Mouse (Mus musculus) cerebellum, adult 11 months (tissue): ENCODE results near the gene Uox.
A peak's percentile ranks its signal among the peaks of the same experiment; 100 is the strongest.

Experiments used
- DNase-seq: peaks from one replicate; pipeline ENCODE4 v3.0.0; 2022

The Uox gene

DNA sequence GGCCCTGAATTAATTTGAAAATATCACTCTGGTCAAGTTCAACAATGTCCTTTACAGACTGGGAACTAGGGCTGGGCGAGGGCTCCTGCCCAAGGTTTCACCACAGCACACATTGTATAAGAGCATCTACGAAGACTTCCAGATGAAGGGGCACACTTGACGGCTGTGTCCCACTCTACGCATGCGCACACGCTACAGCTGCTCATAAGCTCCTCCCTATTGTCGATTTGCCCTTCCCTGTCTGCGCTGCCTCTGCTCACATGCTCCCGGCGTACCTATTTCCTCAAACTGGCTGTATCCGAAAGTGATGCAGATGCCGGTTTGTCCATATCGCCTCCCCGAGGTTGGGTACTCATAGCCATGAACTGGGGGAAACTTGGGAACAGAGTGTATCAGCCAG, 16.4 kb downstream of the Uox start:
- DNase-seq = no peak

DNA sequence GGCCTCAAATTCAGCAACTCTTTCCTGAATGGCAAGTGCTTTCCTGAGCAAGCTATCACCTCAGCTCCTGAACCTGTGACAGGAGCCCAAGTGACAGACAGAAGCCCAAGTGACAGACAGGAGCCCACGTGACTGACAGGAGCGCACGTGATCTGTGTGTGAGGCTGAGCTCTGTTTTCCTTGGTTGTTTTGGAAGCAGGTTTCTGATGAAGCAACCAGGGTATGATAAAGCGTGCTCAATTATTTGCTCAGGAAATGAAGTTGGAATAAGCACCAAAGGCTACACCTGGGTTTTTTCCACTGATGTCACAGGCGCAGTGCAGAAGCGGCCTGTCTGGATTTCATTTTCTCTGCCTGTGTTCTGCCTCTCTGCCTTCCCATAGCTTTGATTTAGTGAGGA, 19.3 kb downstream of the Uox start:
- DNase-seq = no peak

DNA sequence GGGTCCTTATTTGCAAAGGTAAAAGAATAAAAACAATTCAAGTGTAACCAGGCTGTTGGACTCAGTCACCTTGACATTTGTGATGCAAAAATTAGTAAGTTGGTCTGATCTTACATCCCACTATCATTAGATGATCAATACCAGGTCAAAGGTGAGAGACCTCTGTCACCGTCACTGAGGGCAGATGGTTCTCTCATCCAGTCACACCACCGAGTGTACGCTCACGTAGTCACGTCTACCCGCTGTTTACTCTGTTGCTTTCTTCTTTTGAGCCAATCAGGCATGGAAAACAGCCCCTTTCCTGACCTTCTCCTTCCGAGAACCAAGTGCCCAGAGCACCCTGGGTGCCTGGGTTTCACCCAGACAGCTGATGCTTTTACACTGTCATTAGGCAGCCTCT, 20.9 kb downstream of the Uox start:
- no peak for DNase-seq

DNA sequence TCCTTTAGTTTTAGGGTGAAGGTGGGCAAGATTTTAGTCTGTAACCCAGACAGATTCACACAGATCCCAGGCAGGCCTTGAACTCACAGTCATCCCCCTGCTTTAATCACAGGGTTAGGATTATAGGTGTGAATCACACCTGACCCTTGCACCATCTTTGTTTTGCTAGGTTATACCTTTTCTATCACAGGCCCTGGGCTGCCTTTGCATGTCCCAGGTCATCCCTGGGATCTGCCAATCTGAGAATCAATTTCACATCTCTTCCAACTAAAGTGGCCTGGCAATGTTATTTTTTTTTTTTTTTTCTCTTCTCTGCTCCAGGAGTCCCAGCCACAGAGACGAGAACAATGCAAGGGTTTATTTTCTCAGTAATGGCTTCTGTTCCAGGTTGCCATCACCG, 21.4 kb downstream of the Uox start:
- DNase-seq = no peak

DNA sequence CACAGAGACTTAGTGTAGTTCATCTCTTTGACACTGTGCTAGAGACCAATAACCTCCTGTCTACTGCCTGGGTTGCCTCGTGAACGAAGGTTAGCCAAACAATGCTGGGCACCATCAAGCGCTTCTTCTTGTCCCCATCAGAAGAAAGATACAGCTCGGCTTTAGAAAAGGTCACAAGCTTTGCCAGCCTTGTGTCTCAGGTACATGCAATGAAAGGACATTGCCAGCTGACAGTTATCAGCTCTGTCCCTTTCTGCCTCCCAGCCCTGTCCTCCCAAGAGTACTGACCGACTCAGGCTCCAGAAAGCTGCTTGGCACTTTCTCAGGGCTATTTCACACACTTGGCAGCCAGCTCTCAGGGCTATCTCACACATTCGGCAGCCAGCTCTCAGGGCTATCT, 25.2 kb downstream of the Uox start:
- no peak for DNase-seq

DNA sequence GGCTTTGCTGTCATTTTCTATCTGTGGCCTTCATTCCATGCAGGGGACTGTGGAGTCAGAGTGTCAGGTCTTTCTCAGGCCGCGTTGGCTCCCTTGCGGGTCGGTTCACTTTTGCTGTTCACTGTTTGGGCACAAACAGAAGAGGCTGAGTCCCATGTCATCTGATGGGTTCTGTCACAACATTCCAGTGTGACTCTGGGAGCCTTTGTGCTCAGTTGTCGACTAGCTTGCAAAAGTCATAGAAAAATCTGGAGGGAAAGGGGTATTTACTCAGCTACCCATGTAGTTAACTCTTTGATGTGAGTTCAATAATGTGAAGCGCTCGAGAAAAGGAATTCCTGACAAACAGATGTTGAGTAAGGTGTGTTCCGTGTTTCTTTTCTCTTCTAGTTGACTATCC, 26.2 kb downstream of the Uox start:
- no peak for DNase-seq

DNA sequence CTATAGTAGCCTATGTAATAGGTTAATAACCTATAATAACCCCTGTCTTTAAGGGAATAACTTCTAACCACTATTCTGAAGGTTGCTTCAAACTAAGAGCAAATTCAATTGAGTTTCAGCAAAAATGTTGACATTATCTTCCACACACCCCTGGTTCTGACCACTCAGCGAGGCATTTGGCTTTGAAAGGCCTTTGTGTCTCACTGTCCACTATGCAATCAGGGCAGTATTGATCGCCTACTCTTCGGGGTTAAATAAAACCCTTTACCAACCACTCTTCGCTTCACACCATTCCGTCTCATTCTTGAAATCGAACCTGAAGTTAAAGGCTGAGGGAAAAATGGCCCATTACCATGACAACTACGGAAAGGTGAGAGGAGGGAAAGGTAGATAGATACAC, 26.6 kb downstream of the Uox start:
- no peak for DNase-seq

DNA sequence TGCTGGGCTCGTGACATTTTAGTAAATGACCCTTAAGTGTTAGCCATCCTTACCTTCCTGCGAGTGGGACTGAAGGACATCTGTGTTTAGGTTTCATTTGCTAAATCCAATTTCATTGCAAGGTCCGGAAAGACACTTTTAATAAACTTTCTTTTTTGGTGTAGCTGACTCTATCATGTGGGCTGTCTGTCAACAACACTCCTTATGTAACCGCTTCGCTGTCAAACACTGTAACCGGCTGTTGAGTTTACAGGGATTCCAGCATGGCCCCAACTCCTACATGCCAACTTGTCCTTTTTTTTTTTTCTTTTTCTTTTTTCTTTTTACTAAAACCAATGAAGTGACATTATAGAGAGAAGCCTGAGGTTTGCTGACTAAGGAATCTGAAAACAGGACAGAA, 28.2 kb downstream of the Uox start:
- no peak for DNase-seq

DNA sequence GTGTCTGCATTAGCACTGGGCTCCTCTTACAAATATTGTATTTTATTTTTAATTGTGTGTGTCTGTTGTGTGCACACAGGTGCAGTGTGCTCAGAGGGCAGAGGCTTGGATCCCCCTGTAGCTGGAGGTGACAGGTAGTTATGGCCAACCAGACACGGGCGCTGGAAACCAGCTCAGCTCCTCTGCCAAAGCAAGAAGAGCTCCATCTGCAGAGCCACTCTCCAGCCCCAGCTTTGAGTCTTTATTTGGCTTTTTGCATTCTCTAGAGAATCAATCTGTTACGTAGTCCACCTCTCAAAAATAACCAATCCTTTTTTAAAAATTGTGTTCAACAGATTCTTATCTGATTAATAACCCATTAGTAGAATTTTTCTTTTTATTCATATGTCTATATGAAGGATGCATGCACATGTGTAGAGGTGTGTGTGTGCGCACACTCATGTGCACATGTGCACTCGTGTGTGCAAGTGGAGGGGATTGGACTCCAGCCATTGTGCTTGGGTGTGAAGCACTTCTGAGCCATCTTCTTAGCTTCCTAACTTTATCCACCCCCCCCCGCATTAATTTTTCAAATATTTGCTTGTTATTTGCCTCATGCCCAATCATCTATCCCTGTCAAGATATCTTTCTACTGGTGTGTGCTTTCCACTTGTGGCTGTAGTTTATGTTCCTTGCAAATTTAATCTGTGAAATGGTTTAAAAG, 29.1 kb downstream of the Uox start:
- DNase-seq = no peak

DNA sequence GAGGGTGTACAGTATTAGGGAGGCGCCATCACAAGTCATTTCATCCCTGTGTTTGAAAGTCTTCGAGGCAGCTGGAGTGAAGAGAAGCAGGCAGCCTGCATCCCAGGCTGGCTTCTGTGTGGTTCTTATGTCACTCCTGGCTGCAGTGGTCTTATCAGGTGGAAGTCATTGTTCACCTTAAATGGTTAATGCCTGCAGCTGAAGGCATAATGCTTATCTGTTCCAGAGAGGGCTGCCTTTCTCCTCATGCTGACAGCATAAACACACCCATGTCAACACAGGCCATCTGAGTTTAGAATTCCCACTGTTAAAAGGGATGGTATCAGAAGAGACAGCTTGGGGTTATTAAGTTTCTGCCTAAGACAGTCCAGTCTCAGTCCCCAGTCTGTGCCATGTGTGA, 31.0 kb downstream of the Uox start:
- no peak for DNase-seq

DNA sequence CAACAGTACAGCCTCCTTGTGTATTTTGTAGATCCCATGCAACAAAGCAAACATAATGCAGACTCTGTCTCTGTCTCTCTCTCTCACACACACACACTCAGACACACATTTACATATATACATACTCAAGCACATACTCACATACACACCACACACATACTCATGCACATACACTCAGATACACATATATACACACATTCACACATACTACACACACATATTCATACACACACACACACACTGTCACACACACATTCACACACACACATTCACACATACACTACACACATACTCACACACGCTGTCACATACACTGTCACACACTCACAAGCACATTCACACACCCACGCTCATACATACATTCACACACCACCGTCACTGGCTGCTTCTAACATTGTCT, 32.3 kb downstream of the Uox start:
- DNase-seq = no peak

DNA sequence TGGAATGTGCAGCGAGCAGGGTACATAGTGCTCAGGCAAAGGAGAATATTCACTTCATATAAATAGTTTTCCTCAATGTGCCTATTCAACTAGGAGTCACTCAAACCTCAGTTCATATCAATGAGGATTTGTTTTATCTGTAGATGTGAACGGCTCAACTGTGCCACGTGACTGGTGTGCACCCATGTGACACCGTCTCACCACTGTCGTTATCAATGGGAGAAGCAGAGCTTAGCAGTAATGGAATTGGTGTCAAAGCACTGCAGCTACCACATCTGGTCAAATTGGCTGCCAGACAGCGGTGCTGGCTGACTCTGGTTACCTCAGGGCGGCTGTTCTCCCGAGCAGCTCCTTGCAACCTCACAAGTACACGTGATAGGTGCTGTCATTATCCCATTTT, 34.4 kb downstream of the Uox start:
- no peak for DNase-seq

DNA sequence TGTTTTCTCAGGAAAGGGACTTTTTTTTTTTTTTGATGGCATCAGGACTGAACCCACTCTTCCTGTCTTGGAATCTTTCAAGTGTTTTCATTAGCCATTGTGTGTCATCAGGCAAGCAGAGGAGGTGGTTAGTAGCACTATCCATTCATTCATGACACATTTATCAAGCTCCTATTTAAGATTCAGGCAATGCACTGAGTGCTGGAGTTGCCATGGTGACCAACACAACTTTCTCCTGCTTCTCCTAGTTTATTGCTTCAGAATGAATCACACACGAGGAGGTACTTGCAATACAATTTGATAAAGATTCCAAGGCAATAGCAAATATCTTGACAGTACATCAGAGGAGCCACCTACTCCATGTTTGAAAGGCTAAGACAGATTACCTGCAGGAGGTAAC, 37.1 kb downstream of the Uox start:
- no peak for DNase-seq

DNA sequence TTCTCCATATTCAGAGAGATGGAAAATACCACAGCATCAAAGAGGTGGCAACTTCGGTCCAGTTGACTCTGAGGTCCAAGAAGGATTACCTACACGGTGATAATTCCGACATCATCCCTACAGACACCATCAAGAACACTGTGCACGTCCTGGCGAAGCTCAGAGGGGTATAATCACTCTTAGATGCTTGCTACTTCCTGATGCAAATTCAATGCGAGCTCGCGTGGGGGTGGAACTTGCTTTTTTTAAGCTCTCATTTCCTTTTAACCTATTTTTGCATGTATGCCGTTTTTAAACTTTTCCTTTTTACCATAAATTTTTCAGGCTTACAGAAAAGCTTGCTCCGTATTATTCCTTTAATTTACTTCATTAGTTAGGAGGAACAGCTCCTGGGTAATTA, 40.1 kb downstream of the Uox start:
- no peak for DNase-seq

DNA sequence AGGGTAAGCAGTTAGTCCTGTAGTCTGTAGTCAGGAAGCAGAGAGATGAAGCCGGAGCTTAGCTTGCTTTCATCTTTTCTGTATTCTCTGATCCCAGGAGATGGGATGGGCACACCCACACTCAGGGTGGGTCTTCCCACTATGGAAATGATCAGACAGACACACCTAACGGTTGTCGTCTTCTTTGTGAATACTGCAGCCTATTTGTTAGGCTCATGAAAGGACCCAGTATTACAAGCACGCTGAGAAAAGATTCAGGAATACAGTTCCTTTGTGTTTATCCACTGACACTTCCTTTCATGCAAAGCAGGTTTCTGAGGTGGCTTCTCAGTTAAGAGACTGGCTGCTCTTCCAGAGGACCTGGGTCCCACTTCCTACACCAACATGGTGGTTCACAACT, 41.0 kb downstream of the Uox start:
- DNase-seq = no peak

DNA sequence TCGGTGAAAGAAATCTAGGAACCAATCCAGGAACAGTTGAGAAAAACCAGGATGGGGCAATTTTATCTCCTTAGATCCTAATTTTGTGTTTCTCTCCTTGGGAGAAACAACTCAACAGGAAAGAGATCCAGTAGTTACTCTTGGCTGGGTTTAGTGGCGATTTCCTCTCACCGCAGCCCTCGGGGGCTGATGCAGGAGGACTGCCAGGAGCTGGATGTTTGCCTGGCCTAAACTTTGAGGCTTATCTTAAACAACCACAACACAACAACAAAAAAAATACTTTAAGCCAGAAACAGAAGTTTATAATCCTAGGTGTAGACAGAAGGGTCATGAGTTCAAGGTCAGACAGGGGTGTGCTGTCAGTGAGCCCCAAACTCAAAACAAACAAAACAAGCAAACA, 41.6 kb downstream of the Uox start:
- DNase-seq = no peak

DNA sequence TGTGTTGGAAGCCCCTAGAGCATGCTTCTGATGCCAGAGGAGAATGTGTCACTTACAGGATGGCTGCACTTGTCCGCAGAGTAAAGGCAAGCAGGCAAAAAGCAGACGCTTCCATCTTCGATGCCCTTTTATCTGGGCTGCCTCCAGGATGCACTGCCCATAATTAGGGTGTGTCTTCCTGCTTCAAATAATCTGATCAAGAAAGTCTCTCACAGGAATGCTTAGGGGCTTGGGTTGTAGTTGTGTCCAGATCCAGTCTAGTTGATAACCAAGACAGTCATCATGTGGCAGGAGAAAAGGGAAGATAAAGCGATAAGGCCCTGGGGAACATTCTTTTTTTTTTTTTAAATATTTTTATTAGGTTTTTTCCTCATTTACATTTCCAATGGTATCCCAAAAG, 45.3 kb downstream of the Uox start, which contains the start of gene Dnase2b:
Dnase2b (minus strand) TSS at position 101 of the 400 bp plus-strand sequence.
- no peak for DNase-seq

DNA sequence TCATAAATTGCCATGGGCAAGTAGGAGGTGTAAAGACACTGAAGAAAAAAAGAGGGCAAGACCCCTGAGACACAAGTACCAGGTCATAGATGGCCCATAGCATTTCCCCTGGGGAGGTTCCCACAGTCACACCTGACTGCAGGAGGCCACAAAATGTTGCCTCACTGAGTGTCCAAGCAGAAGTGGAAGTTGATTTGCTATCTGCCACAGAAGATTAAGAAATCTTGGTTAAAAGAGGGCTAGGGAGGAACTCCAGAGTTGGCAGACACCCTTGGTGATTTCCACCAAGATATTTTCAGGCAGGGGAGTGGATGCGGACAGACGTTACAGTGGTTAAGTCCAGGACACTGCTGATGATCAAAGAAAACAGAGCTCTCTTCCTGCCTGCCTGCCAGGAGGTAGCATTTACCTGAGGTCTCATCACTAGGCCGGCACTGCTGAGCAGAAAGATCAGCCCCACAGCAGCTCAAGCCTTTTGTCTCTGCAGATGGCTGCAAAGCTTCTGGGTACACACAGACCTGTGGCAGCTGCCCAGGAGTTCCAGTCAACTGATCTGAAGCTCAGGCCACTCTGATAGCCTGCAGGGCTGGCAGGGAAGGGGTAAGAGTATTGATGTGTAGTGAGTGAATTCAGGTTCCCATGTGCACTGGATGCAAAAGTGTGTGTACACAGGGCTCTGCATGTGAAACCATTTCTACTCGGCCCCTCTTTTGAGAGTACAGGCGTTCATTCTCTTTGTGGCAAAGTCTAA, 46.5 kb downstream of the Uox start:
- no peak for DNase-seq

DNA sequence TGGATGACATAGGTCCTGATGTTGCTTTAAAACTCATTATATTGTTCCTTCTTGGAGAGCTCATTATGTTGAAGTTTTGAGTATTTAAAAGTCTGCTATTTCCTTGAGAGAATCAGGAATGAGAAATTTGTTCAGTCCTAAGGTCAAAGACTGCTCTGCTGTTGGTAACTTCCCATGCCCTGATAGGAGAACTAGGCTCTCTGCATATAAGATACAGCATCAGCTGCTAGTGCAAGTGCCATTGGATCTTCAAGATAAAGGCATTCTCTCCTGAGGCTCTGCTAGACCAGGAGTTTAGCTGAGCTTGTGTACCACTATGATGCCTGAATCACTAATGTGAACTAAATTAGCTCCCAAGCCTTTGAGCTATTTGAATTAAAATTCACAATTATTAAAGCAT, 47.7 kb downstream of the Uox start:
- DNase-seq = no peak

DNA sequence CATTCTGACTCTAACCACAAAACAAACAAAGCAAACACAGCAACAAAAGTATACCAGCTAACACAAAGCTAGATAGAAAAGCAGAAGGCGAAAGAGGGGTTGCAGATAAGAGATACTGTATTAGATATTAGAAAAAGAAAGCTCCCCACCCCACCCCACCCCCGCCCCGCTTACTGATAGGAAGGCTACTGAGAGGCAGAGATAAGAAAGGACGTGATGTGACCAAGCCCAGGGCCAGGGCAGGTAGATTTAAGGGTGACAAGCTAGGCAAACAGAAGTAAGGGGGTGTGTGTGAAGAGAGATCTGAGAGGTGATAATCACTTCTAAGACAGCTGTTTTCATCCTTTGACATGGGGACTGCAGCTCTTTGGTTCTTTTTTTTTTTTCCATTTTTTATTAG, 48.1 kb downstream of the Uox start:
- no peak for DNase-seq

DNA sequence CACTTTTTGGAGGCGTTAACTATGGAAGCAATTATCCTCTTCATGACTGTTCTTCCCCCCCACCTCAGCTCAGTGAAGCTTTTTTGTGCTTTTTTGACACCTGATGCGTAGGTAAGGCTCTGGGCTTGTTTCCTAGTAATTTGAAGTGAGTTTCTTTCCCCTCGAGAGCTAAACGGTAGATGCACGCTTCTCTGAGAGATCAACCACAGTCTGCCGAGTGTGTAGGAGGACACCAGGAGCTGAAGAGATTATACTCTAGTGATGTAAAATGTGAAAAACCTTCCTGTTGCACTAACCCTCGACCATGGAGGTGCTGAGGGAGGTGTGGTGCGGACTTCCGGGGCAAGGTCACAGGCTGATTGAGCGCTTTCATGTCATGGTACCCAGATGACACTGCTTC, 49.9 kb downstream of the Uox start:
- no peak for DNase-seq

DNA sequence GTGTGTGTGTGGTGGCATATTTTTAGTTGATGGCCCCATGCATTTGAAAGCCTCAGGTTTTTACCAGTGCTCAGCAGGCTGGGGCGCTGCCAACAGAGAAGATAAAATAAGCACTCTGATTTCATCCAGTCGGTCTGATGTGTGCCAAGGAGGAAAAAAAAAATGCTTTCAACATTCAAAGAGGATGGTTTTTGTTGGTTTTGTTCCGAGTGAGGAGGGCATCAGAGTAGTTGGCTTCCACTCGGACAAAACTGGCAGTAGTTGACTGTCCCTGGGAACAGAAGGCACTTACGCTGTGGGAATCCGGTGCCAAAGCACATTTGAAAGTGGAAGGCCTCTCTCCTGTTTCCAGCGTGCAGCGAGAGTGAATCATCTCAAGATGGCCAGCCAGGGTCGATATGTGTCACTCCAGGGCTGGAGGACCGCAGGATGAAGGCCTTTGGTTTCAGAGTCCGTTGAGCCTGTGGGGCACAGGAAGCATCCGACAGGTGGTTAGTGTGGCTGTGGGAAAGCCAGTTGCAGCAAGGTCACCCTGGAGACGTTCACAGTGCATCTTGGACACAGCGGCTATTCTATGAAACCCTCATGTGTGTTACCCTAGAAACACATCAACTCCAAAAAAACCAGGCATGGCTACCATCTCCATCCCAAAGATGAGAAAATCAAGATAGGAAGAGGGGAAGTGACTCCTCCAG, 50.5 kb downstream of the Uox start:
- peak; percentile 71 for DNase-seq

DNA sequence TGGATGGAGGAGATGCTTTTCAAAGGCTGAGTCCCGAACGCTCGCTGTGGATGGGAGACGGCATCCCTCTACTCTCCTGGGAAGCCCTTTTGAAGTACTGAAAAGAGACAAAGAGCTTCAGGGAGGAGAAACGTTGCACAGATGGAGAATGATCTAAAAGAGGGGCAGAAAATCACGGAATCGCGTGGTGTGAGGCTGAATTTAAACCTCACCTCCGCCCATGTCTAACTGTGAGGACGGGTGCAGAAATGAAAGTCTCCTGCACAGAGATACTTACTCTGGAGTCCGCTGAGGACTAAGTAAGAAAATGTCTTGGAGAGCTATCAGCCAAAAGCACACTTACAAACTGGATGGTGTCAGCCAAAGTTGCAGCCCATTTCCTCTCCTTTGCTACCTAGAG, 51.7 kb downstream of the Uox start:
- DNase-seq = no peak

DNA sequence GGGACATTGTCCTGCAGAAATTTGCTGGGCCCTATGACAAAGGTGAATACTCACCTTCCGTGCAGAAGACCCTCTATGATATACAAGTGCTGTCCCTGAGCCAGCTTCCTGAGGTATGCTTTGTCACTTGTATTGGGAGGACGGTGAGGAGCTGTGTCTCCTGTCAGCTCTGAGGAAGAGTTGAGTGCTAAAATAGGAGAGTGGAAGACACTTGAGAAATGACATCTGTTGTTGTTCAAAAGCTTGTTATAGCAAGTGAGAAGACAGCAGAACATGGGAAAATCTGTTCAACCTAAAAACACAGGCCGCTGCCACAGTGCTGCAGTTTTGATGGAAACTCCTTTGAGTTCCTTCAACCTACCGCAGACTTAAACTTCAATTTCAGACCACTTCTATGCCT, 55.5 kb downstream of the Uox start:
- DNase-seq = no peak
